Mouse (Mus musculus): ENCODE data around the gene Phldb2. TPM values are rescaled to one million over a fixed set of nuclear protein-coding genes. Genes with fewer than 3 reads are reported as not detected.

The Phldb2 gene
- total and polyA plus RNA-seq, 3 experiments: not detected

DNA sequence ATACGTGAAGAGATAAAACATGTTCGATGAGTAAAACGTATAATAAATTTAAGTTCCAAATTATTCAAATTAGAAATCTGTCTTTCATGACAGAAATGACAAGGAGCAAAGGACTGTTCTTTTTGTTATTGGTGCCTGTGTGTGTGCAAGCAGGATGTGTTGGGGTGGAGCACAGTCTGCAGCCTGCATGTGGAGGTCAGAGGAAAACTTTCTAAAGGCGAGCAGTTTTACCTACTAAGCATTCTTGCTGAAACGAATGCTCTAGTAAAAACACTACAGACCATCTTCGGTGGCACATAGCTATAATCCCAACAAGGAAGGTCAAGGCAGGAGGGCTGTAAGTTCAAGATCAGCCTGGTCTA is 120.7 kb downstream of the Phldb2 start:
- H3K27ac ChIP-seq (ENCODE audit: control insufficient read depth, low read depth, low read length): no peak overlapping the region
- no peaks in the 10 kb centered on the region for H3K4me1 ChIP-seq (ENCODE audit: control insufficient read depth in 1 of 2, insufficient read depth in 2 of 2, low read length in 2 of 2)
- DNase-seq (ENCODE audit: low read depth, low spot score): no peak
- no peaks in the 10 kb centered on the region for H3K9me3 ChIP-seq (replicated peaks; ENCODE audit: insufficient read depth, low read length)
- H3K27me3 ChIP-seq (ENCODE audit: control insufficient read depth in 1 of 2, insufficient read depth in 2 of 2, low read length in 2 of 2): no peaks in the 10 kb centered on the region
- H3K9ac ChIP-seq (ENCODE audit: control insufficient read depth, low read depth, low read length, poor library complexity, severe bottlenecking): no peak overlapping the region
- no peaks in the 10 kb centered on the region for H3K79me2 ChIP-seq (ENCODE audit: control insufficient read depth, insufficient read depth, low read length, poor library complexity)
- TF ChIP-seq HCFC1 (IDR thresholded peaks at IDR 0.05; ENCODE audit: low read depth, low read length) (no peak), RAD21 (IDR thresholded peaks at IDR 0.05; ENCODE audit: low read depth, low read length) (no peak), ZMIZ1 (IDR thresholded peaks at IDR 0.05; ENCODE audit: low read depth, low read length) (no peak), CHD1 (IDR thresholded peaks at IDR 0.05; ENCODE audit: low read depth, low read length) (no peak), JUND (IDR thresholded peaks at IDR 0.05; ENCODE audit: low read depth, low read length) (no peak), MAZ (IDR thresholded peaks at IDR 0.05; ENCODE audit: low read depth, low read length) (no peak), TAL1 (IDR thresholded peaks at IDR 0.05; ENCODE audit: low read length) (no peak), GATA1 (IDR thresholded peaks at IDR 0.05; ENCODE audit: low read depth, low read length) (no peak), MAX (IDR thresholded peaks at IDR 0.05; ENCODE audit: low read length) (no peak)
- H3K4me3 ChIP-seq (ENCODE audit: control insufficient read depth in 1 of 2, insufficient read depth in 1 of 2, low read depth in 2 of 2, low read length in 2 of 2): no peak overlapping the region
- H3K36me3 ChIP-seq (ENCODE audit: control insufficient read depth in 1 of 2, insufficient read depth in 2 of 2, low read length in 2 of 2): no peaks in the 10 kb centered on the region

DNA sequence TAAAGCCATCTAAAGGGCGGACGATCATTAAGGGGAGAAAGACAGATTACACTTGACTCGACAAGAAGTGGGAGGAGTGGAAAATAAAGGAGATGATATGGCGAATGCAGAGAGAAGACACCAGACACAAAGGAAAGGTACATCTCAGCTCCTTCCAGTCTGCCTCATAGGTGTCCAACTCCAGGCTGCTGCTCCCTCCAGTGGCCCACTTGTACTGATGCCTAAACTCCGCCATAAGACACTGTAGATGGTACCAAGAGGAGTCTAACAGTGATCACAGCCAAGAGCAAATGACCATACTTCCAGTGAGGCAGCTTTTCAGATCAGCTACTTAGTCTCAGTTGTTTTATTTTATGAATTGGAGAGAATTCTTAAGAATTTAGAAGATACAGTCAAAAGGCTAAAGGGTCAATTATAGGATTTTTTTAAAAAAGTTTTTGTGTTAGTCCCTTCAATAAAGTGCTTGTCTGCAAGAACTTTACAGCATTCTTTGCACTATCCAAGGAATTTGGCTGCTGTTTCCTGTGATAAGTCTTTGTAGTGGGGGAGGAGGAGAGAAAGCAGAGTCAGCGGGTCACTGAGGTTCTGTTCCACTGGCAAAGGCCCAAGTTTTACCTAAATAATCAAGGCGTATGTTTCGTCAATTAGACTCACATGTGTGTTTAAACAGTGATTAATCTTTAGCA is 121.2 kb downstream of the Phldb2 start:
- no peak overlapping the region for H3K9ac ChIP-seq (ENCODE audit: control insufficient read depth, low read depth, low read length, poor library complexity, severe bottlenecking)
- H3K9me3 ChIP-seq (replicated peaks; ENCODE audit: insufficient read depth, low read length): no peaks in the 10 kb centered on the region
- H3K36me3 ChIP-seq (ENCODE audit: control insufficient read depth in 1 of 2, insufficient read depth in 2 of 2, low read length in 2 of 2): no peaks in the 10 kb centered on the region
- DNase-seq (ENCODE audit: low read depth, low spot score): no peak
- H3K27ac ChIP-seq (ENCODE audit: control insufficient read depth, low read depth, low read length): no peak overlapping the region
- no peaks in the 10 kb centered on the region for H3K27me3 ChIP-seq (ENCODE audit: control insufficient read depth in 1 of 2, insufficient read depth in 2 of 2, low read length in 2 of 2)
- no peaks in the 10 kb centered on the region for H3K79me2 ChIP-seq (ENCODE audit: control insufficient read depth, insufficient read depth, low read length, poor library complexity)
- H3K4me3 ChIP-seq (ENCODE audit: control insufficient read depth in 1 of 2, insufficient read depth in 1 of 2, low read depth in 2 of 2, low read length in 2 of 2): no peak overlapping the region
- TF ChIP-seq POLR2AphosphoS5 (IDR thresholded peaks at IDR 0.05; ENCODE audit: borderline replicate concordance, low read depth, low read length): no peak
- TF ChIP-seq MYB (IDR thresholded peaks at IDR 0.05; ENCODE audit: low read depth, low read length): no peak
- TF ChIP-seq ZC3H11A (IDR thresholded peaks at IDR 0.05; ENCODE audit: low read depth, low read length): no peak
- TF ChIP-seq ZNF384 (IDR thresholded peaks at IDR 0.05; ENCODE audit: low read depth, low read length): no peak
- no peak for TF ChIP-seq CHD2 (IDR thresholded peaks at IDR 0.05; ENCODE audit: low read length)
- TF ChIP-seq NRF1 (IDR thresholded peaks at IDR 0.05; ENCODE audit: insufficient read depth, low read depth, low read length, poor library complexity, severe bottlenecking): no peak
- TF ChIP-seq TAL1 (IDR thresholded peaks at IDR 0.05; ENCODE audit: low read length): no peak
- TF ChIP-seq JUND (IDR thresholded peaks at IDR 0.05; ENCODE audit: low read depth, low read length): no peak
- H3K4me1 ChIP-seq (ENCODE audit: control insufficient read depth in 1 of 2, insufficient read depth in 2 of 2, low read length in 2 of 2): no peaks in the 10 kb centered on the region
